Mouse (Mus musculus): ENCODE data around the gene Zfp280b.
A peak's percentile ranks its signal among the peaks of the same experiment; 100 is the strongest.
"Not testable (repeated sequence)": the region's sequence is repeated elsewhere in the genome, so short reads cannot be mapped to it uniquely, and the experiment has no call there.

Zfp280b gene

GRCm38 (mm10) chr10:76032402-76033118 lies at the start of gene Zfp280b:
Gene Zfp280b, plus strand, starts transcription at chr10:76032650.
- peak; percentile 96 for DNase-seq

GRCm38 (mm10) chr10:75990430-75991042 lies 41.9 kb upstream of the Zfp280b start:
- no peak for DNase-seq

DNA sequence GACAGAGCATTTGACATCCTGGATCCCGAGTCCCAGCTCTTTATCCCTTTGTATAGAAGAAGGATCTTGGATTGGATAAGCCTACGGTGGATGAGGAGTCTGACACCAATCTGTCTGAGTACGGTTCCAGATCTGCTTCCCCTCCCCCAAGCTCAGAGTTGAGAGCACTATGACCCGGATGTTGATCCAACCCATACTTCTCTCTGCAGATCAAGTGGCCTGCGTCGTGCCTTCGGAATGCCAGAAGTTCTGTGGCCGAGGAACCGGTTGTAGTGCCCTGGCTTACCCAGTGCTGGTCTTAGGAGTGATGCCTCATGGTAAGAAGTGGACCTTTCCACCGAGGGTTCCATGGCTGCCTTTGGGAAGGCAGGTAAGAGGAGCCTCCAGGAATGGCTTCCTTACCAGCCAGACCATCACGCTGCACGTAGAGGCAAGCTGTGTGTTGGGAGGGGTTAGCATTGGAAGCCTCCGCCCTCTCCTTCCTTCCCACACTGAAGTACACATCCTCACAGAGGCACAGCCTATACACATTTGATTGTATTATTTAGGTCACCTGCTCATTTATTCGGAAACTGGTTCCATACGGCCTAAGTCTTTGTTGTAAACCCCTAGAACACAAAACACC lies 38.7 kb upstream of the Zfp280b start:
- no peak for DNase-seq

DNA sequence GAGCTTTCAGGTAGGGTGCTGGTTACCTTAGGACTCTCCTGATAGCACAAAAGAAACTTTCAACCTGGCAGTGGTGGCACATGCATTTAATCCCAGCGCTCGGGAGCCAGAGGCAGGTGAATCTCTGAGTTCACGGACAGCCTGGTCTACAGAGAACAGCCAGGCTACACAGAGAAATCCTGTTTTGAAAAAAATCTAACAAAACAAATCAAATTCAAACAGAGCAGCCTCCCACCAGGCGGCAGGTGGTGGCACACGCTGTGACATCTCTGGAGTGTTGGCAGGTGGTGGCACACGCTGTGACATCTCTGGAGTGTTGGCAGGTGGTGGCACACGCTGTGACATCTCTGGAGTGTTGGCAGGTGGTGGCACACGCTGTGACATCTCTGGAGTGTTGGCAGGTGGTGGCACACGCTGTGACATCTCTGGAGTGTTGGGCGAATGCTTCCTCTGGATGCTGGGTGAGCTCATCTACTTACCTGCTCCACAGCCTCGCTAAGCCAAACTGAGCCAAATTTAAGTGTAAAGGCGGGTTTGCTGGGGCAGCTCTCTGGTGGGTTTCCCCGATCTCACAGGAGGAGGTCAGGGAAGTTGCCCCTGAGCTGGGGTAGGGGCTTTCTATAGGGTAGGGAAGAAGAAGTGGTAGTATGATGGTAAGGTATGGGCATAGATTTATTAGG lies 37.8 kb upstream of the Zfp280b start:
- DNase-seq: not testable (repeated sequence)

DNA sequence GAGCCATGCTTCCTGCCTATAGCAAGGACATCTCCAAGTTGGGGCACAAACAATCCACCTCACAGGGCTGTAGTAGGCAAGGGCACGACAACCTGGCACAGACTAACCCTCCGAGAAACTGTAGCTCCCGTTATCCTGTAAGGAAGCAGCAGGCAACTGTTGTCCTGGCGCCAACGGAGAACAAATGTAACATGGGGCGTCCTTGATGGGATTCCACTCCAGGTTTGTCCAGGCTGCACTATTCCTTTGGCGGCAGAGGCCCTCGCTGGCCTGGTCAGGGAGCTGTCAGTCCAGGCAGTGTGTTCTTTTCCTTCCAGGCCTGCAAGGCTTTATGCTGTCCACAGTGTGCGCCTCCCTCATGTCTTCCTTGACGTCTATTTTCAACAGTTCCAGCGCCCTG lies 37.0 kb upstream of the Zfp280b start:
- DNase-seq: no peak

DNA sequence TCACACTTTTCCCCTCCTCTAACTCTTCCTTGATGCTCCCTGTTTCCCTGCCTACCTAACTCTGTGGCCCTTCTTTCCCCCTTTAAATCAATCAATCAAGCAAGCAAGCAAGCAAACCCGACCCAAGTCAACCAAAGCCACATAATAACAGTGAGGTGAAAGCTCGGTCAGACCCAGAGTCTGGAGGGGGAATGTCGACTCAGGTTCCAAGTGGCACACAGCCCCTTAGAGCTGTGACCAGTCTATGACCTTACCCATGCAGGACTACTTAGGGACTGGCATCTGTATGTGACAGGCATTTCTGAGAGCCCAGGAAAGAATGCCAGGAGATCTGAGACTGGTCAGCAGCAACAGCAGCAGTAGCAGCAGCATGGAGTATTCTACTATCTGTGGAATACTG lies 36.1 kb upstream of the Zfp280b start:
- DNase-seq: no peak

- no peak for DNase-seq
Measured at GRCm38 (mm10) chr10:76001160-76001559, 31.3 kb upstream of the Zfp280b start.

GRCm38 (mm10) chr10:76002101-76002521 lies 30.3 kb upstream of the Zfp280b start:
- DNase-seq: no peak

- no peak for DNase-seq
Measured at GRCm38 (mm10) chr10:76002615-76003014, 29.8 kb upstream of the Zfp280b start.

GRCm38 (mm10) chr10:76003221-76003620 lies 29.2 kb upstream of the Zfp280b start:
- no peak for DNase-seq

GRCm38 (mm10) chr10:76006385-76006784 lies 26.1 kb upstream of the Zfp280b start:
- no peak for DNase-seq

DNA sequence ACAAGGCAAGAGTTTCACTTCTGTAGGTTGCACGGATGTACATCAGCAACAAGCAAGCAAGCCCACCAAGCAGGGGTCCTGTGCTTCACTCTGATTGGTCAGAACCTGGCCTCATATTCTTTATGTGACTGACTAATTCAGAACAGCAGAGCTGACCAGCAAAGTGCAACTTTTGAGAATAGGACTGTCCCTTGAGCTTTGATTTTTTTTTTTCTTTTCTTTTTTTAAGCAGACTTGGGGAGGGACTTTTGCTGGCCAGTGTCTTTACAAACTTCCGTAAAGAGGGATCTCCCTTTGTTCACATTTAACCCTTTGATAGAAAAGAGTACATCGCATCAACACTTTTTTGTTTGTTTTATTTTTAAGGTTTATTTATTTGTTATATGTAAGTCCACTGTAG lies 22.6 kb upstream of the Zfp280b start:
- no peak for DNase-seq

- no peak for DNase-seq
Measured at GRCm38 (mm10) chr10:76012922-76013321, 19.5 kb upstream of the Zfp280b start.

GRCm38 (mm10) chr10:76016886-76017285 lies 15.6 kb upstream of the Zfp280b start:
- DNase-seq: no peak

DNA sequence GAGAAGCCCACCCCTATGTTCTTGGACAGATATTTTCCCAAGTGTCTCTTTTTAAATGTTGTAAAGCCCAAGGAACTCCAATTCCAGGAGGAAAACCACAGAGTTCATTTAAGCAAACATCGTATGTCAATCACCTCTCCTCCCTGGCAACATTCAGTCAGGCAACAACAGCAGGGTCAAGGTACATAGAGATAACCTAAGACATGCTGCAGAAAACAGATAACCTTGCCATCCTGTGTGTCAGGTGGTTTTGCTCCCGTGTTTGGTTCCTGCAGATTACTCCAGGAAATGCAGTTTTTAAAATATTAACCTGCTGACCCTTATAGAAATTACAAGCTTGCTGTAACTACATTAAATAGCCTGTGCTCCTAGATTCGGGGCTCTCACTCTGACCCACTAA lies 10.7 kb upstream of the Zfp280b start:
- DNase-seq: no peak

DNA sequence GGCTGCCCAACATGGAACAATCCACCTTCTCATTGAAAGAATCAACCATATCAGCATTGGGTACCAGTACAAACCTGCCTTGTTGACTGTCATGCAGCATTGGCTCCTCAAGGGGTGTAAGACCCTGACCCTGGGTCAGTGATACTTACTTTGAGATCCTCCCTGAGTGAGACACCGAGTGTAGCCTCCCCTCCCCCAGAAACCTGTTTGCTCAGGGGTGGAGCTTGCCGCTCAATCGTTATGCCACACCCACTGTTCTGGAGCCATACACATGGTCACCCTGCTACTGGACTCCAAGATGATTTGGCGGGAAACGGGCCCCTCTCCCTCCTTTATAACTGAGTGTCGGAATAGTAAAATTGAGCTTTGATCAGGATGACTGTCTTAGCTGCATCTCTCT lies 8.5 kb upstream of the Zfp280b start:
- DNase-seq: no peak

DNA sequence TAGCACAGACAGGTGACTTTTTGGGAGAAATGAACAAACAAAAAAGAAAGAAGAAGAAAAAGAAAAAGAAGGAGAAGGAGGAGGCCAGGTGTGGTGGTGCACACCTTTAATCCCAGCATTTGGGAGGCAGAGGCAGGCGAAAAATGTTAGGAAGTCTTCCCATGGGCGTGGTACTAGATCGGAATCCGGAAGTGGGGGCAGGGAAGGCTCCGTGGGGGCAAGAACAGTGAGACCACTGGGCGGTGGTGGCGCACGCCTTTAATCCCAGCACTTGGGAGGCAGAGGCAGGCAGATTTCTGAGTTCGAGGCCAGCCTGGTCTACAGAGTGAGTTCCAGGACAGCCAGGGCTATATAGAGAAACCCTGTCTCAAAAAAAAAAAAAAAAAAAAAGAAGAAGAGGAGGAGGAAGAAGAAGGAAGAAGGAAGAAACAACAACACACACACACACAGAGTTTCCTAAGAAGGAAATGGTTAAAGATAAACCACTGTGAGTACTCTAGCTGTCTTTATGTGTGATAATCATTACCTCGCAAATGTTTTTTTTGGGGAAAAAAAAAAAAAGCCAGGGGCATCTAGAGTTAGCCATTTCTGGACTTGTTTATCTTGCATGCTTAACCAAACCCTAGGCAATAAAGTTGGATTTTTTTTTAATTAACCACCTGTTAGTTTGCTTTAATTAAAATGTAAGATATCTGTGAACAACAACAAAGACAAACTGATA lies 6.8 kb upstream of the Zfp280b start:
- DNase-seq: no peak

GRCm38 (mm10) chr10:76027127-76028015 lies 5.1 kb upstream of the Zfp280b start:
- DNase-seq: no peak

DNA sequence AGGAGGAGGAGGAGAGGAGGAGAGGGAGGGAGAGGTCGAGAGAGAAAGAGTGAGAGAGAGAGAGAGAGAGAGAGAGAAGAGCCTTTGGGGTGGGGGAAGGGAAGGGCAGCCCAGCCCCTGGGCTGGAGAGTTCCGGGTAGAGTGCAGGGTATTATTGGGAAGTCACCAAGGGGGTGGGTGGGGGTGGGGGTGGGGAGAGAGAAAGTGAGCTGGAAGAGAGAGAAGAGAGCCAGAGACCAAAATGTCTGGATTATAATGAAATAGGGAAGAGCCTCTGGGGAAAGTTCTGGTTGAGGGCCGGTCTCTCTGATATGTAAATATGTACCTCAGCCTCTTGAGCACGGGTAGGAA lies 4.5 kb upstream of the Zfp280b start:
- DNase-seq: no peak

GRCm38 (mm10) chr10:76028396-76028795 lies 4.1 kb upstream of the Zfp280b start:
- no peak for DNase-seq

- no peak for DNase-seq
Measured at GRCm38 (mm10) chr10:76029276-76029675, 3.2 kb upstream of the Zfp280b start.

DNA sequence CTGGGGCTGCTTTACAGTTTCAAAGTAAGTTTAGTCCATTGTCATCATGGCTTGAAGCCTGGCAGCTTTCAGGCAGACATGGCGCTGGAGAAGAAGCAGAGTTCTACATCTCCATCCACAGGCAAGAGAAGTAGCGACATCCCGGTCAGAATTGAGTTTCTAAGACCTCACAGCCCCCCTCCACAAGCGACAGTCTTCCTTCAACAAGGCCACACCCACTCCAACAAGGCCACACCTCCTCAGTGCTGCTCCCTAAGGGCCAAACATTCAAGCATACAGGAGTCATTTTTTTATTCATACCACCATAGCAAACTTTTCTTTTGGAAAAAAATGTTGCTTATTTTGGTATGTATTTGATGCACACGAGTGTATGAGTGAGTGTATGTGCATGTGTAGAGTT lies 2.0 kb upstream of the Zfp280b start:
- peak; percentile 15 for DNase-seq
